ENCODE assay signal across 11 mouse cellular contexts in the genomic region with DNA sequence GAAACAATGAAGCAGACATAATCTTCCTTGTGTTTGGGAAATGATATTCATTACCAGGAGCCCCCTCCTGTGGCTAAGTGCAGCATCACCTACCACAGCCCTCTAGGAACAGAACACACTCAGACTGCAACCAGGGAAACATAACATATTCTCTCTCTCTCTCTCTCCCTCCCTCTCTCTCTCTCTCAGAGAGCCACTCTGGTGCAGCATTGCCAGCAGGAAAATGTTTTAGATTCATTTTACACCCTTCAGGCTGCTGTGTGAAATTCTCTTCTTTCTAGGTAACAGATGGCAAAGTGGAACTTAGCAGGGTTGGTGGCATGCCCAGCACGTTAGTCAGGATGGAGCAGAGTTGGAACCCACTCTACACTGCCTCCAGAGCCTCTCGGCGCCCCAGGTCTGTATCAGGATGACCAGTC. TPM values are rescaled to one million over a fixed set of nuclear protein-coding genes. Genes with fewer than 3 reads are reported as not detected.
DNase-seq lines count a peak whose midpoint lies in the region; ATAC-seq lines count a peak whose summit lies in the region.
"Had no signal": no experiment of that assay in that cellular context is flagged by ENCODE, and none has a peak within 500 bp of the region (broad histone marks: within the 10 kb centered on the region; RNA-seq: fewer than 3 reads in every experiment).

No protein-coding gene starts in this region.

- peaks cover 13% of the 10 kb centered on the region for H3K4me1 ChIP-seq in hindbrain, embryonic 15.5 days (replicated peaks)
- no peaks in the 10 kb centered on the region; the same call in 1 of the 2 replicates for H3K4me1 ChIP-seq in hindbrain, embryonic 14.5 days (replicated peaks; ENCODE audit: control insufficient read depth, insufficient read depth, low read length)
- peaks cover 34% of the 10 kb centered on the region for H3K4me1 ChIP-seq in embryonic facial prominence, embryonic 10.5 days
- H3K4me1 ChIP-seq in liver, embryonic 12.5 days: no peaks in the 10 kb centered on the region

- peak; percentile 56; the same call in 1 of the 2 replicates for ATAC-seq in hindbrain, embryonic 15.5 days (ENCODE audit: low FRiP score, low read depth)
- no peak for ATAC-seq in hindbrain, embryonic 14.5 days (ENCODE audit: low FRiP score)
- no peak for ATAC-seq in liver, embryonic 12.5 days

- H3K36me3 ChIP-seq in hindbrain, embryonic 15.5 days: no peaks in the 10 kb centered on the region
- no peaks in the 10 kb centered on the region for H3K36me3 ChIP-seq in hindbrain, embryonic 14.5 days (replicated peaks; ENCODE audit: control insufficient read depth, insufficient read depth)
- peaks cover 7% of the 10 kb centered on the region for H3K36me3 ChIP-seq in embryonic facial prominence, embryonic 10.5 days (replicated peaks)
- no peaks in the 10 kb centered on the region for H3K36me3 ChIP-seq in liver, embryonic 12.5 days
- H3K36me3 ChIP-seq: G1E had no signal

- no peak for DNase-seq in hindbrain, embryonic 14.5 days (ENCODE audit: low spot score)
- peak; percentile 87 for DNase-seq in Muller cell, postnatal 12 days (ENCODE audit: inconsistent ontology term)
- no peak for DNase-seq in embryonic facial prominence, embryonic 10.5 days (ENCODE audit: low spot score)
- DNase-seq in left cerebral cortex, postnatal 4 days: peak; percentile 19
- no peak for DNase-seq in urinary bladder, adult 18-20 months (ENCODE audit: low spot score in 2 of 2)
- DNase-seq in urinary bladder, adult 2 months (ENCODE audit: low spot score): no peak
- DNase-seq: kidney, adult 11 months; lung, embryonic 14.5 days had no signal

- H3K27me3 ChIP-seq in hindbrain, embryonic 15.5 days: no peaks in the 10 kb centered on the region
- no peaks in the 10 kb centered on the region for H3K27me3 ChIP-seq in hindbrain, embryonic 14.5 days (ENCODE audit: control insufficient read depth, insufficient read depth, low read length)
- no peaks in the 10 kb centered on the region for H3K27me3 ChIP-seq in embryonic facial prominence, embryonic 10.5 days (replicated peaks; ENCODE audit: low read depth, poor library complexity, severe bottlenecking)
- H3K27me3 ChIP-seq in liver, embryonic 12.5 days (replicated peaks): no peaks in the 10 kb centered on the region; the same call in 1 of the 2 replicates

- H3K27ac ChIP-seq in hindbrain, embryonic 15.5 days (replicated peaks): no peak overlapping the region
- H3K27ac ChIP-seq in hindbrain, embryonic 14.5 days: no peak overlapping the region
- peak overlapping the region; percentile 21; the same call in 1 of the 2 replicates for H3K27ac ChIP-seq in embryonic facial prominence, embryonic 10.5 days (replicated peaks)
- no peak overlapping the region for H3K27ac ChIP-seq in liver, embryonic 12.5 days

- no peaks in the 10 kb centered on the region for H3K9me3 ChIP-seq in hindbrain, embryonic 15.5 days
- peaks cover 10% of the 10 kb centered on the region; the same call in 1 of the 2 replicates for H3K9me3 ChIP-seq in hindbrain, embryonic 14.5 days (ENCODE audit: control insufficient read depth, low read length)
- 0 out of 2 replicates have a peak, but pooled peaks cover 3% of the 10 kb centered on the region for H3K9me3 ChIP-seq in embryonic facial prominence, embryonic 10.5 days
- H3K9me3 ChIP-seq in liver, embryonic 12.5 days (replicated peaks): no peaks in the 10 kb centered on the region
- H3K9me3 ChIP-seq: G1E had no signal

- H3K9ac ChIP-seq in hindbrain, embryonic 15.5 days: no peak overlapping the region
- H3K9ac ChIP-seq in hindbrain, embryonic 14.5 days: no peak overlapping the region
- H3K9ac ChIP-seq in liver, embryonic 12.5 days: no peak overlapping the region
- H3K9ac ChIP-seq: lung, embryonic 14.5 days had no signal

- no peak overlapping the region for H3K4me3 ChIP-seq in hindbrain, embryonic 15.5 days
- H3K4me3 ChIP-seq in hindbrain, embryonic 14.5 days (replicated peaks; ENCODE audit: low read length): no peak overlapping the region
- H3K4me3 ChIP-seq in embryonic facial prominence, embryonic 10.5 days: no peak overlapping the region
- no peak overlapping the region for H3K4me3 ChIP-seq in liver, embryonic 12.5 days

- 68% methylated on average over 3 of the region's 3 CpGs for WGBS in hindbrain, embryonic 15.5 days
- 73% methylated on average over 3 of the region's 3 CpGs for WGBS in hindbrain, embryonic 14.5 days
- 78% methylated on average over 3 of the region's 3 CpGs for WGBS in embryonic facial prominence, embryonic 10.5 days
- 63% methylated on average over 3 of the region's 3 CpGs for WGBS in liver, embryonic 12.5 days (ENCODE audit: insufficient replicate concordance)

- intact Hi-C loops in left cerebral cortex, postnatal 4 days (cut with DNase I): no loop called here

- H3K4me2 ChIP-seq in hindbrain, embryonic 15.5 days: no peak overlapping the region
- no peak overlapping the region for H3K4me2 ChIP-seq in hindbrain, embryonic 14.5 days (replicated peaks)
- no peak overlapping the region for H3K4me2 ChIP-seq in liver, embryonic 12.5 days
- H3K4me2 ChIP-seq: lung, embryonic 14.5 days had no signal

RNA-seq across cellular contexts. Expression of a gene that starts 22.7 kb away (rescaled TPM):
- polyA plus RNA-seq in hindbrain, embryonic 15.5 days (2015; fragmentation: Nextera tagmentation; extraction: Ambion mirVana): 4.9 and 6.6 TPM in 2 replicates
- 6.3 and 6.6 TPM in 2 replicates for polyA plus RNA-seq in hindbrain, embryonic 14.5 days (2014; fragmentation: Nextera tagmentation; extraction: Ambion mirVana)
- polyA plus RNA-seq in embryonic facial prominence, embryonic 10.5 days (2016; fragmentation: Nextera tagmentation; extraction: Ambion mirVana): 13.2 and 14.2 TPM in 2 replicates
- total RNA-seq in left cerebral cortex, postnatal 4 days (2021): 1 to 10 TPM; 2.4 to 3.0 TPM
- 1.1 and 1.5 TPM in 2 replicates for polyA plus RNA-seq in liver, embryonic 12.5 days (2016; fragmentation: Nextera tagmentation; extraction: Ambion mirVana)
- polyA plus RNA-seq in urinary bladder, adult 2 months (2012; rRNA removed): 7.3 and 8.0 TPM in 2 replicates
- total RNA-seq: G1E had no signal

RNA-seq across cellular contexts. Expression of a gene that starts 42.0 kb away (rescaled TPM):
- 2.3 and 2.4 TPM in 2 replicates for polyA plus RNA-seq in hindbrain, embryonic 15.5 days (2015; fragmentation: Nextera tagmentation; extraction: Ambion mirVana)
- 3.1 and 4.6 TPM in 2 replicates for polyA plus RNA-seq in hindbrain, embryonic 14.5 days (2014; fragmentation: Nextera tagmentation; extraction: Ambion mirVana)
- 3.4 and 3.6 TPM in 2 replicates for polyA plus RNA-seq in embryonic facial prominence, embryonic 10.5 days (2016; fragmentation: Nextera tagmentation; extraction: Ambion mirVana)
- 10 to 100 TPM; 28.0 to 28.5 TPM for total RNA-seq in left cerebral cortex, postnatal 4 days (2021)
- 3.2 and 3.4 TPM in 2 replicates for polyA plus RNA-seq in liver, embryonic 12.5 days (2016; fragmentation: Nextera tagmentation; extraction: Ambion mirVana)
- polyA plus RNA-seq in urinary bladder, adult 2 months (2012; rRNA removed): 28.2 and 30.6 TPM in 2 replicates

Comparison
In these comparisons a context has a peak if more than half of its experiments do, and no peak if none do; other contexts are left out.
1. DNase-seq: peak in Muller cell, postnatal 12 days (single experiment) and left cerebral cortex, postnatal 4 days (single experiment); none in hindbrain, embryonic 14.5 days (single experiment), embryonic facial prominence, embryonic 10.5 days (single experiment), urinary bladder, adult 18-20 months (0 of 2) and urinary bladder, adult 2 months (single experiment).